Mouse (Mus musculus) gonadal fat pad, adult 2 months (tissue): ENCODE data around the gene Helq. TPM values are rescaled to one million over a fixed set of nuclear protein-coding genes. Genes with fewer than 3 reads are reported as not detected.

Source experiments
- DNase-seq: peaks from one replicate; pipeline ENCODE4 v3.0.0-alpha.2; 2012; ENCODE audit warnings: low read depth
- polyA plus RNA-seq: library from polyadenylated mRNA; depleted of rRNA; stranded (reverse); fragments of >200 nt; gene quantifications from 2 replicates; pipeline ENCODE4 v1.2.3, GENCODE M21; 2012; rRNA removed

The Helq gene
- polyA plus RNA-seq: 5.1 and 6.1 TPM in 2 replicates

DNA sequence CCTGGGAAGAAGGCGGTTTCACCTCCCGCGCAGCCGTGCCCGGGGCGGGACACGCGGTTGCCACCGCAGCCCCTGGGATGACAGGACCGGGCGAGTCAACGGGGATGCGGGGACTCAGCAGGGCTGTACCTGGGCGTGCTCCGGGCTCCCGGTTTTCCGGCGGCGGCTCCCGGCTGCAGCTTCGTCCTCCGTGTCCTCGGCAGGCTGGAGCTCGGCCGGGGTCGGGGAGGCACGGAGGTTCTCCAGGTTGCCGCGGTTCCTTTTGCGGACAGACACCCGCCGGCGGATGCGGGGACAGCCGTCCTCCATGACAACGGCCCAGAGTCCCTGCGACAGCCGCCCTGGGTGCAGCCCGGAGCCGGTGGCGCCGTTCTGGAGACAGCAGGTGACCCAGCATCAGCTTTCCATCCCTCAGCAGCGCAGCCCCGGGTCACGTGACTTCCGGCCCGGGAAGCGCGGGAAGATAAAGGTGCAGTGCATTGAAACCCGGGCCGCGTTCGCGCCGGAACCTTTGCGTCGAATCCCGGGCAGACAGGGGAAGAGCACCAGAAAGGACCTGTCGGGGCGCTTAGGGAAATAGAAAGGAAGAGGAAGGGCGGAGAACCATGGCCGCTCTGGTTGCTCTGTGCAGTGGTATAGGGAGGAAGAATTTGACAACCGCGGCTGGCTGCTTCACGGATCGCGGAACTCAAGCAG, at the start of gene Helq, which contains the start of gene Mrps18c:
TSS of gene Helq (minus strand) at position 434 of the 696 bp plus-strand sequence.
TSS of gene Mrps18c (plus strand) at position 463 of the 696 bp plus-strand sequence.
- peak; percentile 50 for DNase-seq

DNA sequence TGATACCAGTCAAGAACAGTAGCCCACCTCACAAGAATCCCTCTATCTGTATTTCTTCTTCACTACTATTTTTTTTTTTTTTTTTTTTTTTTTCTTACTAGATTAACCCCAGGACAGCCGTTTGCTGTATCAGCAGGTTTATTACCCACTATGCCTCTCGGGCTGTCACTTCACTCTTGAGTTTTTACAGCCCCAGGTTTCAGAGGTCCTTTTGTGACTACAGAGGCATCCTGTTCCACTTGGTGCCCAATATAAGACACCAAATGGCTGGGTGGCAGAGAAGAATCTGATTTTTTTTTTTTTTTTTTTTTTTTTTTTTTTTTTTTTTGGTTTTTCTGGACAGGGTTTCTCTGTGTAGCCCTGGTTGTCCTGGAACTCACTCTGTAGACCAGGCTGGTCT, 48.7 kb upstream of the Helq start:
- DNase-seq: no peak

DNA sequence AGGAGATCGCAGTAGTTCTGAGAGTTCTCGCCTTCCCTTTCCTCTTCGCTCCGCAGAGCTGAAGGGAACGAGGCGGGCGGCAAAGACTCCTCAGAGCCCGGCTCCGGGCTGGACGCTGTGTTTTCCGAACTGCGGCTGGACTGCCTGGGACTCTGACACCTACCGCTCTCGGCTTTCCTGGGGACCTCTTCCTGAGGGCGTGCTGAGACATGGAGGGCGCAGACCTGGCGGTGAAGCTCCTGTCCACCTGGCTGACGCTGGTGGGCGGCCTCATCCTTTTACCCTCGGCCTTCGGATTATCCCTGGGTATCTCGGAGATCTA, 48.2 kb upstream of the Helq start:
- DNase-seq: no peak

DNA sequence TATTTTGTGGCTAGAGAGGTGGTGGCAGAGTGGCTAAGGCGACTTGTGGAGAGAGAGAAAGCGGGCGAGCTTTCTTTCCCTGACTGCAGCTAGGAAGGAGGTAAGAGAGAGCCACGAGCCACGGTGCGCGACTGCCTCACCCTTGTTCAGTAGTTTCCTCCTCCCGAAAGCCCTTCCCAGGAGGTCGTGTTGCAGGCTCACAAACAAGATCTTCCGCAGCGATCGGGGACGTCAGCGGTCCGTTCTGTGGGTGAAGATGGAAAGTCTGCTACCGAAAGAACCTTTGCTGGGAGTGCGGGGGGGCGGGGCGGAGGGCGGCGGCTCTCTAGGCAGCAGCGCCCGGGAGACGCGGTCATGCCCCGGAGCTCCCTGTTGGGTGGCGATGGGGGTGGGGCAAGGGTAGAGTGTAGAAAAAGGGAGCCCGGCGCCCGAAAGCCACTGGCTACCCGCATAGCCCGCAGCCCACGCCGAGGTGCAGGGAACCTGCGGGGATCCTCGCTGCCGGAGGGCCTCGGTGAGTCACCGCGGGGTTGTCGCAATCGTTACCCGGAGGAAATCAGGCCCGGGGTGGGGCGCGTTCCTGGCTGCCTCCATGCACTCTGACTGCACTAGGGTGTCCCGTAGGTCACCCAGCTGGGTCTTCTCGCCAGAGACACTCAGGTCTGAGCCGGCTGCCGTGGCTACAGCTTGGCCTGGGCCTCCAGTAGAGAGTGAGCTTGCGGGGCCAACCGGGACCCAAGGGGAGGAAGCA, 47.6 kb upstream of the Helq start:
- DNase-seq: no peak

DNA sequence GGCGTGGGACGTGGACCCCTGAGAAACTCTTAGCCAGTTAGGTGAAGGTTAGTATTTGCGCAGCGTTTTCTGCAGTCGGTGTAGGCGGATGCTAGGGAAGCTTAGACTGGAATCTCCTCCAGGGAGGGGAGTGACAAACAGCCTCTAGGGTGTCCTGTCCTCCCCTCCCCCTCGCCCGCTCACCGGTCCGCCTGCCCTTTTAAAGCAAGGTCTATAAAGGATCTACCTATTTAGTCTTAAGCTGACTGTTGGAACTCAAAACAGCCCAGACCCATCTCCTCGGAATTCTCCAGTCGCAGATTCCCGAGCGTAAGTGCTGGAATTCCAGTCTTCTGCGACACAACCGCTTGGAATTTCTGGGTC, 47.1 kb upstream of the Helq start, which contains the start of gene Gpat3:
TSS of gene Gpat3 (plus strand) at position 229 of the 363 bp plus-strand sequence.
- DNase-seq: no peak

DNA sequence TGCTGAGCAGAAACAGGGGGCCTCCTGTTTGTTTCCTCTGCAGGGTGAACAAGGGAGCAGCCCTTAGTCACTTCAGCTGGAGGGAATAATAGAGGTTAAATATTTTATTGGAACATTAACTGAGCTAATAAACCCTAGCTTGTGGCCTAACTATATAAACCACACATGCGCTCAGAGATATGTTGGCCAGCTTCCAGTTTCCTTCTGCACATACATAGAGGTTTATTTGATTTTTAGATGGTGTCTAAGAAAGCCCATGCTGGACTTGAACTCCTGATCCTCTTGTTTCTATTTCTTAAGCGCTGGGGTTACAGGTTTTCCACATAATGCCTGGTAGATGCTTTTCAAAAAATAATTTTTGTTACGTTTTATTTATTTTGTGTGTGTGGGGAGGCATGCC, 46.1 kb upstream of the Helq start:
- DNase-seq: no peak

DNA sequence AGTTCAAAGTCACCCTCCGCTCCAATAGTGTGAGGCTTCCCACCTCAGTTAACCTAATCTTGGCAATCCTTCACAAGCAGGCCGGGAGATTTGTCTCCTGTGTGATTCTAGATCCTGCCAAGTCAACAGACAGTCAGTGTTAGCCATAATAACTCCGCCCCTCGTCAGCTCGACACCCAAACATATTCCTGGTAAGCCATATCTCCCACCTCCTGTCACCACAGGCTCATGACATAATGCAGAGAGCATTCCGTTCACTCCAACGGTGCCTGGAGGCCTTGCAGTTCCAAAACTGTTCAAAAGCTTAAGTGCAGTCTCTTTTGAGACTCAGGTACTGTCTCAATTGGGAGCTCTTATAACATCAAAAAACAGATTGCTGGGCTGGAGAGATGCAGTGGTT, 39.5 kb upstream of the Helq start:
- DNase-seq: no peak

DNA sequence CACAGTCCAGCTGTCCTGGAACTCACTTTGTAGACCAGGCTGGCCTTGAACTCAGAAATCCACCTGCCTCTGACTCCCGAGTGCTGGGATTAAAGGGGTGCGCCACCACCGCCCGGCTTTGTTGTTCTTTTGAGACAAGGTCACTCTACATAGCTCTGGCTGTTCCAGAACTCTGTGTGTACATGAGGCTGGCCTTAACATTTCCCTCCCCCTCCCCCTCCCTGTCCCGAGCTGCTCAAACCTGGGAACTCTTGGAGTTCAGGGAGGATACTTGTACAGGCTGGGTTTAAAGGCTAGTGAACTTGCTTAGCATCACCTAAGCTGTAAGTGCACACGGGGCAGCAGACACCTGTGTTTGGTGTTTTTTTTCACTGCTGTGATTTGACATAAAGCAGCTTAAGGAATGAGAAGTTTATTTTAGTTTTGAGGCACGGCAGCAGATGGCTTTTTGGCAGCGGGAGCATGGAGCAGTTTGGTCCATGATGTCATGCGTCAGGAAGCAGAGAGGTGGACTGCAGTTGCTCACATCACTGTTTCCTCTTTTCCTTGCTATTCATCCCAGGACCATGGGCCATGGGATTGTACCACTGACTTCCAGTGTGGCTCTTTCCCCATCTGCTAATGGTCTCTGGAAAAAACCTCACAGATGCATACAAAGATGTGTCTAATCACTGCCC, 37.6 kb upstream of the Helq start:
- no peak for DNase-seq

DNA sequence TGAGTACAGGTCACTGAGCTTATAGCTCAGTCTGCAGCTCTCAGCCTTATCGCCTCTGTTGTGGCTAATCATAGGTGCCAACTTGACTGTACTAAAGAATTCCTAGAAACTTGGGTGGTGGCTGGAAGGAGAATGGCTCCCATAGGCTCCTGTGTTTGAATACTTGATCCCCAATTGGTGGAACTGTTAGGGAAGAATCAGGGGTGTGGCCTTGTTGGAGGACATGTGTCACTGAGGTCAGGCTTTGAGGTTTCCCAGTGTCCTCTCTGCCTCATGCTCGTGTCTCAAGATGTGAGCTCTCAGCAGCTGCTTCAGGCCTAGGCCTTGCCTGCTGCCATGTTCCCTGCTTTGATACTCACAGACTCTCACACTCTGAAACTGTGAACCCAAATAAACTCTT, 35.4 kb upstream of the Helq start:
- DNase-seq: no peak

DNA sequence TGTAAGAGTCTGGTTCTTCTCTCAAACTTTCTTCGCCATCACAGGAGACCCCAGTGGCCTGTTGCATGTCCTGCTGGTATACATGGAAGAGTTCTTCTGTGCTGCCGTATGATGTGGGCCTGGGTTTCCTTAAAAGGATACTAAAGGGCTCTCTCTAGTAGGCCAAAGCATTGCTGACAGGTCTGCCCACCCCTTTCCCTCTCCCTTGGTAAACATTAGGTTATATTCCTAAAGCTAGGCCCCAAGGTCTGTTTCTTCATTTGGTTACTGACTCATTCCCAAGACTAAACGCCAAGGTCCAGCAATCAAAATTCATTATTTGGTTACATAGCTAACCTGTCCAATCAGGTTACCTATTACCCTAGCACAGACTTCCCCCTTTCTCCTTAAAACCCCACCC, 34.3 kb upstream of the Helq start:
- DNase-seq: no peak

DNA sequence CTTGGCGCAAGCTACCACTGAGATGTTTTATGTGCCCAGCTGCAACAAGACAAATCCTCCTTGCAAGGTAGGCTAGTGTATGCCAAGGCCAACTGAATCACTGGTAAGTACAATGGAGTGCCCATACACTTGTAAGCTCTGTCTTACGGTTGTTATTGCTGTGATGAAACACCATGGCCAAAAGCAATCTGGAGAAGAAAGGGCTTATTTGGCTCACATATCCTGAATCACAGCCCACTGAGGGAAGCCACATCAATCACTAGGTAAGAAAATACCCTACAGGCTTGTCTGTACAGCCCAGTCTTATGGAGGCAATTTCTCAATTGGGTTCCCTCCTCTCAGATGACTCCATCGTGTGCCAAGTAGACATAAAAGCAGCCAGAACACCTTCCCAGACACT, 30.3 kb upstream of the Helq start:
- peak; percentile 92 for DNase-seq

DNA sequence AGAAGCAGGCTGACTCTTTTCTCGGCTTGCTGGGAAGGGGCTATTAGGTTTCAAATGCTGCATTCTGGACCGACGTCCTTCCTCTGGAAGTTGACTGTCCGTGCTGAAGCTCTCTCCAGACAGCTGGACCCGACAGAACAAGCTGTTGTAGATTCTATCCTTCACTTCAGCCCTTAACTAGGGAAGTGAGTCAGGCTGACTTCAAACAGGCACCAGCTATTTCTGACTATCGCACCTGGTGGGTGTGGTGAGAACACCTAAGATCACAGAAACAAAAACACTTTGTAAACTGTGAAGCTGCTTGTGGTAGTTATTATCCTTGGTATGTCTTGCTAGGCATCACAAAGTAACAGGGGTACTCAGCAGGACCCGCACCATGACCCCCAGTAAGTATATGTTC, 28.1 kb upstream of the Helq start:
- DNase-seq: no peak

DNA sequence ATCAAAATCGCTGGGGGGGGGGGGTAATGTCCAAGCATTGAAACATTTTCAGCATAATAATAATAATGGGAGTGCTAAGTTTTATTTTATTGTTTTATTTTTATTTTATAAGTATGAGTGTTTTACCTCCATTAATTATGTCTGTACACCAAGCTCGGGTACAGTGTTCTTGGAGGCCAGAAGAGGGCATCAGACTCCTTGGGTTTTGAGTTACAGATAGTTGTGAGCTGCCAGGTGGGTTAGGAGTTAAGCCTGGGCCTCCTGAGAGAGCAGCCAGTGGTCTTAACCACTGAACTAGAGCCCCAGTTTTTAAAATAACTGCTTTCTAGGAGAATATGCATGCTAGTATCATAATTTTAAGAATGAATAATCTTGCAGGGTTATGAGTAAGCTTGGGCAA, 27.6 kb upstream of the Helq start:
- DNase-seq: no peak

DNA sequence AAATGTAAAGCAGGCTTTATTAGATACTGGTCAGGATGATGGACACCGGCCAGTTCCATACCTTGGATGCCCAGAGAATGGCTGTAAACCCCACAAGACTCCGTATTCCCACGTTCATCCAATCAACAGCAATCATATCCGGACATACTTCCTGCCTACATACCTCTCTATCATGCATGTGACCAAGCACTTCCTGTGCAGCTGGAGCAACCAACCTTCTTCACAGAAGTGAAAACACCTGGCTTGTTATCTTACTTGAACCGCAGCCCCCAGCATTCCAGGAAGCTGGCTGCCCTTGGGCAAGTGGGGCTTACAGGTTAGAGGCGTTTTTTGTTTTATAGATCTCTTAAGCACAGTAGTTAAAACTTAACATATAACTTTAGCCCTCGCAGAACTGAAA, 24.4 kb upstream of the Helq start:
- no peak for DNase-seq

DNA sequence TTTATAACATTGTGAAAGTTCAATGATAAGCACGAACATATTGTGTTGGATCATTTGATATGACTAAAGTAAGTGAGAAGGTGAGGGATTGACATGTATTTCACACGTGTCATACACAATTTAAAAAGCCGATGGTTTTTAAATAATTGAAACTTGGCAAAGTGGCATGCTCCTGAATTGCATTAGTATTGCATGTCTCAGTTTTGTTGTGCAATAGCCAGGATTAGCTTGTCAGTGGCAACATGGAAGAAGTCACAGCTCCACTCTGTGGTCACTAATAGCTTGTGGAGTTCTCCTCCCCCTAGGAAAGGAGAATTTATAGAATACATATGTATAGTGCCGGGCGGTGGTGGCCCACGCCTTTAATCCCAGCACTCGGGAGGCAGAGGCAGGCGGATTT, 23.0 kb upstream of the Helq start:
- no peak for DNase-seq

DNA sequence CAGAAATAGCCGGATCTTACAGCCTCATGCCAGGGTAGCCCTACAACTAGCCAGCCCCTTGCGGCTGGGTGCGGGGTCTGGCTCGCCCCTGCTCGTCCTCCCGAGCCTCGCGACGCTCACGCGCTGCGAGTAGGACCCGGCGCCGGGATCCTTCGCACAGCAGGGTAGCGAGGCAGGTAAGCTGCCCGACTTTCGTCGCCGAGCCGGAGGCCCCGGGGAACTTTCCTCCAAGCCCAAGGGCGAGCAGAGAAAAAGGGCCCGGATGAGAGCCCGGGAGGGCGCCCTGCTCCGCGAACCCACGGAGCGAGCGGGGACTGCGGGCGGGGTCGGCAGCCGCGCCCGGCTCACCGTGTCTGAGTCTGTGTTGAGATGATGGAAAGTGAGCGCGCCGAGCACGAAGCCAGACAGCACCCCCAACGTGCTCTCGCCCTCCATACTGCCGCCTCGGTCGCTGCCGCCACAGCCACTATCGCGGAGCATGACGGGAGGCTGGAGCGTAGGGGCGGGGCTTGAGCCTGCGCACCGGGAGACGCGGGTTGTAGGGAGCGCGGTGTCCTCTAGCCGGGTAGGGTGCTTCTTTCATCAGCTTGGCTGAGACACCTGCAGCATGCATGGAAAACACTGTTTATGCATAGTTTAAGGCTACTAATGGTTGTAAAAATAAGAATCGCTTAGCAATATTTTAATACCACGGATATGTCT, 22.2 kb upstream of the Helq start, which contains the start of gene Abraxas1:
TSS of gene Abraxas1 (minus strand) at position 483 of the 702 bp plus-strand sequence.
- DNase-seq: no peak

DNA sequence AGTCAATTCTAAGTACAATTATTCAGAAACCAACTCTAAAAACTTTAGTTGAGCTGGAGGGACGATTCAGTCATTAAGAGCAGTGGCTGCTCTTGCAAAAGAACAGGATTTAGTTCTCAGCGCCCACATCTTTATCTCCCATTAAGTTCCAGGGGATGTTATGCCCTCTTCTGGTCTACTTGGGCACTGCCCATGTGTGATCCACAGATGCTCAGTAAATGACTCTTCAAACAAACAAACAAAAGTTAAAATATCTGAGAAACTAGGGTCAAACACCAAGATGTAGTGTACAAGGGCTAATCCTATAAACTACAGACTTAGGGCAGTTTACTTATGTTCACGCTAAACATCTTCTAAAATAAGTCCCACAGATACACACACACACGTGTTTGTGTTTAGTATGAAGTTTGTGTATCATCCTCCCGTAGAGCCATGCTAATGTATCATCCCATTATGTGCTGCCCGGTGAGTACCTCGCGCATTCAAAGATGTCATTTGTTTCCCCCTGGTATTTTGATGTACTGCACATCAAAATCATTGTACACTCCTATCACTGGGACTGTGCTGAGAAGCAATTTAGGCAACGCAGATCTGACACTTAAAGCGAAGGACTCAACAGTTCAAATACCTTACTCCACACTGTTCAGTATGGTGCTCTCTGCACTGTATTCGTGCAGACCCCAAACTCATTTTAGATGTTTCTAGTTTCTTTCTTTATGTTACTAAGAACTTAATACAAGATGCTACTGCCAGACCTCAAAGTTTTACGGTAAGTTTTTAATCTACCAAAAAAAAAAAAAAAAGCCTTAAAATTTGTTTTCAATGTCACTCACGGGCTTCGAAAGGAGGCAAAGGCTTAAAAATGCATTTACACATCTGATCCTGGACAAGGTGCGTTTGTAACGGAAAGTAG, 21.4 kb upstream of the Helq start:
- no peak for DNase-seq

DNA sequence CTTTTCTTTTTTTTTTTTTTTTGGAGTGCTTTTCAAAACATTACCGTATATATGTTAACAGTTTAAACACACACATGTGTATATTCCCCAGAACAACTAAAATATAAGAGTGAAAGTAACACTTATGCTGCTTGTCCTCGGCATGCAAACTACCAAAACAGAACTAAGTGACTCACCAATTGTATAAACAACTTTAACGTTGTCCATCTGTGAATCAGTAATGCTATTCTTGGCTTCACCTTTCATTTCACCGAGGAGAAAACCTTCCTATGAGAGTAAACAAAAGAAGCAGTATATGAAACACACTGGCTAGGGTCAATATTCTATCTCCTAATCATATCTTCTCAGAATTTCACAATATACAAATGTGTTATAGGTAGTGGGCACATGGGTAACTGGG, 19.9 kb upstream of the Helq start:
- DNase-seq: no peak

DNA sequence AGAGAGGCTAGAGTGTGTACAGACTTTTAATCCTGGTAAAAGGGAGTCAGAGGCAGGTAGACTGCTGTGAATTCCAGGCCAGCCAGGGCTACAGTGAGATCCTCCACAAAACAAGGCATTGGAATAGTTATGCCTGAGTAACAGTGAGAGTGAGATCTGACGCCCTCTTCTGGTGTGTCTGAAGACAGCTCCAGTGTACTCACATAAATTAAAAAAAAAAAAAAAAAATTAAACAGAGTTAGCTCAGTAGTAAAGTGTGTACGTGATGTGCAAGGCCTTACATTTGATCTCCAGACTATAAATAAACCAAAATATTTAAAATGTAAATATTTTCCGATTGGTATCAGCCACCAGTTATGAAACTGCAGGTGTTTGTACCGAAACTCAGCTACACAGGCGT, 4.3 kb downstream of the Helq start:
- DNase-seq: no peak

DNA sequence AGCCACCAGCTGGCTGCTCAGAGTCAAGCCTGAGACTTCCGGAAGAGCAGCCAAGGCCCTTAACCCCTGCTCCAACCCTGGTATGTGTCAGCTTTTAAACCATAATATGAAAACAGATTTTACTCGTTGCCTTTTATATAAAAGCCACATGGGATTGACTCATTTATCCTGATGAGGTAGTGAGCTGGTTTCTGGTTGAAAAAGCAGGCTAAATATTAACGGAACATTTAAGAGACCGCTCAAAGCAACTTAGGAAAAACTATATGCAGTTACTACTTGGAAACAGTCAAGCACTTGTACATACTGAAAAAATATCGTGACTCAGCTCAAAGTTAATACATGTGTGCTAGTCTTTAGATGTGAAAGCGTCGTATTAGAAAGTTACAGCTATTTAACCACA, 6.1 kb downstream of the Helq start:
- DNase-seq: no peak

DNA sequence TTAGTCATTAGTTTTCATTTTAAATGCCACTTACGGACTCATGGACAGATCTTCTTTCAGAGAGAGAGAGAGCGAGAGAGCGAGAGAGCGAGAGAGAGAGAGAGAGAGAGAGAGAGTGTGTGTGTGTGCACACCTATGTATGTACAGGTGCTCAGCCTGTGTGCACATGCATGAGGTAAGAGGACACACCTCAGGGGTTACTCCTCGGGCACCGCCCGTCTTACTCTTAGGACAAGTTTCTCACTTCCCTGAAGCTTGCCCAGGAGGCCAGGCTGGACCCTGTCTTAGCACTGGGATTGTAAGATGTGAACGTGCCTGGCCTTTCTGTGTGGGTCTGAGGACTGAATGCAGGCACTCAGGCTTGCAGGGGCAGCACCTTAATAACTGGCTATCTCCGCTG, 10.9 kb downstream of the Helq start:
- no peak for DNase-seq
